9 mouse cellular contexts compared by ENCODE assay signal in genomic region chr3:103790346-103791145, GRCm38 (mm10). TPM values are rescaled to one million over a fixed set of nuclear protein-coding genes. Genes with fewer than 3 reads are reported as not detected.
DNase-seq lines count a peak whose midpoint lies in the region; ATAC-seq and TF ChIP-seq lines count a peak whose summit lies in the region.
"Had no signal": no experiment of that assay in that cellular context is flagged by ENCODE, and none has a peak within 500 bp of the region (broad histone marks: within the 10 kb centered on the region; RNA-seq: fewer than 3 reads in every experiment).

No protein-coding gene starts in this region.

- in situ Hi-C loops in CH12.LX (cut with MboI; ENCODE audit: low pct_ligation_motif_present, low pct_unique_long_range_greater_than_20kb, low sequenced_read_pairs): no loop called here

- TF ChIP-seq EP300 in CH12.LX (IDR thresholded peaks at IDR 0.05; ENCODE audit: low read length): no peak

- peaks cover 53% of the 10 kb centered on the region for H3K79me2 ChIP-seq in CH12.LX (replicated peaks; ENCODE audit: control insufficient read depth, extremely low read depth, insufficient read depth, poor library complexity, severe bottlenecking)

- dilution Hi-C loops in CH12.LX (cut with MboI; ENCODE audit: extremely low pct_ligation_motif_present, extremely low pct_unique_long_range_greater_than_20kb, low sequenced_read_pairs): no loop called here

- H3K4me2 ChIP-seq in CH12.LX (ENCODE audit: insufficient read depth, low read depth, poor library complexity, severe bottlenecking): peak overlapping the region; percentile 30; the same call in 1 of the 2 replicates
- peak overlapping the region; percentile 66 for H3K4me2 ChIP-seq in kidney, postnatal 0 days (ENCODE audit: low read length)
- peak overlapping the region; percentile 88 for H3K4me2 ChIP-seq in midbrain, embryonic 11.5 days

- no peak for TF ChIP-seq POLR2A in CH12.LX (IDR thresholded peaks at IDR 0.05; ENCODE audit: low read depth, low read length)
- TF ChIP-seq POLR2A in cerebellum, adult 2 months (IDR thresholded peaks at IDR 0.05; ENCODE audit: borderline replicate concordance, insufficient read depth, low read length): no peak

- H3K9me3 ChIP-seq in CH12.LX (replicated peaks; ENCODE audit: low read length): no peaks in the 10 kb centered on the region
- H3K9me3 ChIP-seq in kidney, postnatal 0 days (replicated peaks; ENCODE audit: low read length): no peaks in the 10 kb centered on the region
- H3K9me3 ChIP-seq in midbrain, embryonic 11.5 days (ENCODE audit: control insufficient read depth, low read length): no peaks in the 10 kb centered on the region

- H3K27ac ChIP-seq in CH12.LX (ENCODE audit: insufficient read depth, low read depth): peak overlapping the region; percentile 83
- H3K27ac ChIP-seq in cerebellum, adult 2 months (ENCODE audit: insufficient read depth, low read length): peak overlapping the region; percentile 92
- peak overlapping the region; percentile 91 for H3K27ac ChIP-seq in kidney, postnatal 0 days
- peak overlapping the region; percentile 67 for H3K27ac ChIP-seq in midbrain, embryonic 11.5 days (ENCODE audit: low read depth, low read length)

- peak; percentile 77 for ATAC-seq in kidney, postnatal 0 days (replicated peaks; ENCODE audit: low FRiP score, low read depth)
- ATAC-seq in midbrain, embryonic 11.5 days (ENCODE audit: low FRiP score): peak; percentile 86

- peak overlapping the region; percentile 89 to 98 (median 93) for H3K4me3 ChIP-seq in CH12.LX (replicated peaks in 1 of 3; ENCODE audit: low read depth in 2 of 3, low read length in 2 of 3, poor library complexity in 1 of 3)
- peak overlapping the region; percentile 96 for H3K4me3 ChIP-seq in cerebellum, adult 2 months (replicated peaks; ENCODE audit: insufficient read depth, low read depth, low read length)
- H3K4me3 ChIP-seq in kidney, postnatal 0 days (replicated peaks; ENCODE audit: low read depth, low read length): peak overlapping the region; percentile 97
- peak overlapping the region; percentile 91 for H3K4me3 ChIP-seq in midbrain, embryonic 11.5 days (ENCODE audit: low read depth, low read length)

- intact Hi-C loops in gastrocnemius, postnatal 14 days (cut with DNase I; ENCODE audit: low total_unique reads): no loop called here

- no peaks in the 10 kb centered on the region for H3K27me3 ChIP-seq in CH12.LX (replicated peaks)
- no peaks in the 10 kb centered on the region for H3K27me3 ChIP-seq in cerebellum, adult 2 months (ENCODE audit: control insufficient read depth, insufficient read depth, low read length)
- H3K27me3 ChIP-seq in kidney, postnatal 0 days (ENCODE audit: insufficient read depth, low read length): no peaks in the 10 kb centered on the region
- no peaks in the 10 kb centered on the region for H3K27me3 ChIP-seq in midbrain, embryonic 11.5 days (ENCODE audit: control insufficient read depth, insufficient read depth, low read length)

- no peak for TF ChIP-seq RAD21 in CH12.LX (IDR thresholded peaks at IDR 0.05; ENCODE audit: low read depth, low read length)

- peak overlapping the region; percentile 83 for H3K9ac ChIP-seq in CH12.LX (ENCODE audit: insufficient read depth, low read depth)
- peak overlapping the region; percentile 97 for H3K9ac ChIP-seq in kidney, postnatal 0 days (ENCODE audit: low read depth, low read length)
- peak overlapping the region; percentile 91 for H3K9ac ChIP-seq in midbrain, embryonic 11.5 days (ENCODE audit: low read length)

- under 1% methylated on average over 58 of the region's 61 CpGs for WGBS in cerebellum, adult 2 months
- WGBS in kidney, postnatal 0 days: under 1% methylated on average over 56 of the region's 61 CpGs
- WGBS in midbrain, embryonic 11.5 days: under 1% methylated on average over 54 of the region's 61 CpGs

- TF ChIP-seq CTCF in CH12.LX (conservative IDR thresholded peaks at IDR 0.05 in 1 of 2, IDR thresholded peaks at IDR 0.05 in 1 of 2; ENCODE audit: low read depth in 2 of 2, low read length in 2 of 2): no peak
- TF ChIP-seq CTCF in cerebellum, adult 2 months (IDR thresholded peaks at IDR 0.05; ENCODE audit: borderline replicate concordance, insufficient read depth, low read depth, low read length): no peak
- no peak for TF ChIP-seq CTCF in kidney, postnatal 0 days (IDR thresholded peaks at IDR 0.05; ENCODE audit: low read depth)

- H3K4me1 ChIP-seq in CH12.LX (ENCODE audit: control insufficient read depth in 1 of 2, insufficient read depth in 2 of 2): peaks cover 11 to 54% of the 10 kb centered on the region in 2 experiments; a peak in 3 of 4 replicates
- peaks cover 4% of the 10 kb centered on the region; the same call in 1 of the 2 replicates for H3K4me1 ChIP-seq in cerebellum, adult 2 months (ENCODE audit: control insufficient read depth, insufficient read depth, low read length)
- H3K4me1 ChIP-seq in kidney, postnatal 0 days (replicated peaks; ENCODE audit: insufficient read depth, low read length): 0 out of 2 replicates have a peak, but pooled peaks cover 8% of the 10 kb centered on the region
- H3K4me1 ChIP-seq in midbrain, embryonic 11.5 days (ENCODE audit: control insufficient read depth, insufficient read depth, low read length): peaks cover 9% of the 10 kb centered on the region

- H3K36me3 ChIP-seq in CH12.LX (replicated peaks in 1 of 2; ENCODE audit: control insufficient read depth in 1 of 2, insufficient read depth in 1 of 2, low read length in 1 of 2): peaks cover 0 to 3% of the 10 kb centered on the region in 2 experiments
- H3K36me3 ChIP-seq in kidney, postnatal 0 days (ENCODE audit: insufficient read depth, low read length): no peaks in the 10 kb centered on the region
- no peaks in the 10 kb centered on the region for H3K36me3 ChIP-seq in midbrain, embryonic 11.5 days (ENCODE audit: control insufficient read depth, insufficient read depth, low read length)

- peak; percentile 35 for DNase-seq in kidney, adult 9 months
- DNase-seq in kidney, adult 11 months: no peak
- no peak for DNase-seq in CH12.LX (ENCODE audit: extremely low read depth)
- DNase-seq in cerebellum, adult 2 months: no peak
- peak; percentile 34 for DNase-seq in gastrocnemius, postnatal 14 days
- DNase-seq in kidney, postnatal 0 days (ENCODE audit: low spot score): peak; percentile 39
- peak; percentile 93 for DNase-seq in midbrain, embryonic 11.5 days (ENCODE audit: low spot score, missing footprints)
- peak; percentile 67 for DNase-seq in testis, postnatal 14 days (ENCODE audit: low spot score)

TF ChIP-seq in CH12.LX, 34 proteins besides CTCF, POLR2A, EP300 and RAD21:
- TF ChIP-seq PAX5 (IDR thresholded peaks at IDR 0.05; ENCODE audit: low read length) (no peak), CHD1 (IDR thresholded peaks at IDR 0.05; ENCODE audit: low read depth, low read length) (0 out of 2 replicates have a peak, but pooled peaks have one; percentile 0), IRF4 (IDR thresholded peaks at IDR 0.05; ENCODE audit: low read depth, low read length) (no peak), JUN (IDR thresholded peaks at IDR 0.05; ENCODE audit: insufficient read depth, low read depth, low read length) (no peak), SIN3A (IDR thresholded peaks at IDR 0.05; ENCODE audit: low read length) (peak; percentile 18), MXI1 (IDR thresholded peaks at IDR 0.05; ENCODE audit: low read depth, low read length) (peak; percentile 15; the same call in 1 of the 2 replicates), MAX (IDR thresholded peaks at IDR 0.05; ENCODE audit: low read length) (peak; percentile 43; the same call in 1 of the 2 replicates)

RNA-seq across cellular contexts. Expression of gene Hipk1, which starts 0.8 kb away (rescaled TPM):
- total RNA-seq in CH12.LX (2012; rRNA removed) (32.7 and 36.5 TPM in 2 replicates), CH12.LX (2014; rRNA removed) (25.1 and 26.2 TPM in 2 replicates)
- 31.1 and 35.9 TPM in 2 replicates for polyA plus RNA-seq in CH12.LX (2012; ENCODE audit: insufficient read length, low read depth)
- polyA plus RNA-seq in cerebellum, adult 2 months (2012; rRNA removed): 59.6 and 65.2 TPM in 2 replicates
- 10 to 100 TPM; 45.8 to 71.0 TPM for total RNA-seq in gastrocnemius, postnatal 14 days (2021)
- 9.8 and 10.2 TPM in 2 replicates for polyA plus RNA-seq in kidney, postnatal 0 days (2015; fragmentation: Nextera tagmentation; extraction: Ambion mirVana)
- polyA plus RNA-seq in midbrain, embryonic 11.5 days (2014; fragmentation: Nextera tagmentation; extraction: Ambion mirVana): 15.9 and 16.6 TPM in 2 replicates

RNA-seq across cellular contexts. Expression of gene Dclre1b, which starts 18.7 kb away (rescaled TPM):
- total RNA-seq in CH12.LX (2012; rRNA removed) (16.7 and 18.5 TPM in 2 replicates), CH12.LX (2014; rRNA removed) (9.1 and 10.2 TPM in 2 replicates)
- 32.2 and 32.5 TPM in 2 replicates for polyA plus RNA-seq in CH12.LX (2012; ENCODE audit: insufficient read length, low read depth)
- 8.5 and 11.3 TPM in 2 replicates for polyA plus RNA-seq in cerebellum, adult 2 months (2012; rRNA removed)
- 1 to 10 TPM; 3.7 to 7.1 TPM for total RNA-seq in gastrocnemius, postnatal 14 days (2021)
- 23.1 and 27.1 TPM in 2 replicates for polyA plus RNA-seq in kidney, postnatal 0 days (2015; fragmentation: Nextera tagmentation; extraction: Ambion mirVana)
- polyA plus RNA-seq in midbrain, embryonic 11.5 days (2014; fragmentation: Nextera tagmentation; extraction: Ambion mirVana): 36.3 and 44.6 TPM in 2 replicates

RNA-seq across cellular contexts. Expression of gene Ap4b1, which starts 18.8 kb away (rescaled TPM):
- total RNA-seq in CH12.LX (2012; rRNA removed) (19.8 and 20.1 TPM in 2 replicates), CH12.LX (2014; rRNA removed) (31.6 and 31.9 TPM in 2 replicates)
- 22.6 and 23.1 TPM in 2 replicates for polyA plus RNA-seq in CH12.LX (2012; ENCODE audit: insufficient read length, low read depth)
- 19.2 and 23.2 TPM in 2 replicates for polyA plus RNA-seq in cerebellum, adult 2 months (2012; rRNA removed)
- total RNA-seq in gastrocnemius, postnatal 14 days (2021): 10 to 100 TPM in 1 of 2 experiments, 1 to 10 TPM in 1; 8.6 to 10.6 TPM
- polyA plus RNA-seq in kidney, postnatal 0 days (2015; fragmentation: Nextera tagmentation; extraction: Ambion mirVana): 15.9 and 16.3 TPM in 2 replicates
- 22.8 and 25.6 TPM in 2 replicates for polyA plus RNA-seq in midbrain, embryonic 11.5 days (2014; fragmentation: Nextera tagmentation; extraction: Ambion mirVana)

RNA-seq across cellular contexts. Expression of gene Gm43064, which starts 18.8 kb away (rescaled TPM):
- 3.1 and 4.3 TPM in 2 replicates for total RNA-seq in CH12.LX (2012; rRNA removed)
- total RNA-seq in CH12.LX (2014; rRNA removed): 0.91 and 1.6 TPM in 2 replicates
- not detected in 2 replicates for polyA plus RNA-seq in CH12.LX (2012; ENCODE audit: insufficient read length, low read depth)
- polyA plus RNA-seq in cerebellum, adult 2 months (2012; rRNA removed): 0.33 and 0.49 TPM in 2 replicates
- total RNA-seq in gastrocnemius, postnatal 14 days (2021): under 1 TPM in 1 of 2 experiments, not detected in 1; 0.11 TPM
- 0.12 and 0.14 TPM in 2 replicates for polyA plus RNA-seq in kidney, postnatal 0 days (2015; fragmentation: Nextera tagmentation; extraction: Ambion mirVana)
- polyA plus RNA-seq in midbrain, embryonic 11.5 days (2014; fragmentation: Nextera tagmentation; extraction: Ambion mirVana): 0.15 TPM in 1 of 2 replicates, not detected in the other
- total RNA-seq: neutrophil, adult 5-6 weeks had no signal

RNA-seq across cellular contexts. Expression of gene Bcl2l15, which starts 41.9 kb away (rescaled TPM):
- 12.2 and 19.3 TPM in 2 replicates for total RNA-seq in CH12.LX (2012; rRNA removed)
- total RNA-seq in CH12.LX (2014; rRNA removed): 22.4 and 23.0 TPM in 2 replicates
- polyA plus RNA-seq in CH12.LX (2012; ENCODE audit: insufficient read length, low read depth): 24.8 and 24.9 TPM in 2 replicates
- 91.7 and 98.7 TPM in 2 replicates for polyA plus RNA-seq in cerebellum, adult 2 months (2012; rRNA removed)
- under 1 TPM in 1 of 2 experiments, not detected in 1; 0.33 TPM for total RNA-seq in gastrocnemius, postnatal 14 days (2021)
- 0.08 TPM in 1 of 2 replicates, not detected in the other for polyA plus RNA-seq in kidney, postnatal 0 days (2015; fragmentation: Nextera tagmentation; extraction: Ambion mirVana)
- 0.14 and 0.20 TPM in 2 replicates for polyA plus RNA-seq in midbrain, embryonic 11.5 days (2014; fragmentation: Nextera tagmentation; extraction: Ambion mirVana)

Comparison
In these comparisons a context has a peak if more than half of its experiments do, and no peak if none do; other contexts are left out.
1. DNase-seq: peak in kidney, adult 9 months (single experiment), gastrocnemius, postnatal 14 days (single experiment), kidney, postnatal 0 days (single experiment), midbrain, embryonic 11.5 days (single experiment) and testis, postnatal 14 days (single experiment); none in kidney, adult 11 months (single experiment), CH12.LX (single experiment) and cerebellum, adult 2 months (0 of 2).
2. H3K4me2 ChIP-seq: peak in every context shown above with its lines; median percentile 88 in midbrain, embryonic 11.5 days; 66 in kidney, postnatal 0 days; 30 in CH12.LX.
3. Peak in every context shown above with its lines, with median percentiles within 50 percentile points of each other: H3K27ac ChIP-seq, H3K4me3 ChIP-seq and H3K9ac ChIP-seq.